Mouse (Mus musculus) cerebellum, postnatal 14 days (tissue): ENCODE measurements around the gene Mylk.
A peak's percentile ranks its signal among the peaks of the same experiment; 100 is the strongest.
"Not testable (repeated sequence)": the region's sequence is repeated elsewhere in the genome, so short reads cannot be mapped to it uniquely, and the experiment has no call there.

Source experiments
- DNase-seq, 2 experiments: peaks; one replicate each; pipeline ENCODE4 v3.0.0; 2021; ENCODE audit warnings: mixed read lengths in 2 of 2

Mylk gene

DNA sequence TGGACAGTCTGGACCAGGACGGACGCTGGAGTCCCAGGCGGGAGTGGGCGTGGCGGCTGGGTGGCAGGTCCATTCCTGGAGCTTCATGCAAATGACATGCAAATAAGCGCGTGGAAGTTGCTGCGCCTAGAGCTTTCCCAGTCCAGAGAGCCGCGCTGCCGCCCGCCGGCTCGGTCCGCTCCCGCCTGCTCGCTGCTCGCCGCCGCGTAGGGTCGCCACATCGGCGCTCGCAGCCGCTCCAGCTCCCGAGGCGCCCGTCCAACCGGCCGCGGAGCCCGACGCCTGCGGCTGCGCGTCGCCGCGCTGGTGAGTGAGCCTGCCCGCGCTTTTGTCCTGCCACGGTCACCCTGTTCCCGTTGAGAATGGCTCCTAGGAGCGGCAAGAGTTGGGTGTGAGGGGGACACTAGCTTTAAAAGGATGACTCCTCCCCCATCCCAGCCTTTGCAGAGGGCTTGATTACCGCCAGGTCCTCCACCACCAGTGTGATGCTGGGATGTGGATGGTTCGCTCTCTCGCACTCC is at the start of gene Mylk:
TSS of gene Mylk (plus strand) at position 146 of the 521 bp plus-strand sequence.
- DNase-seq, result peak; percentile 81 to 87

DNA sequence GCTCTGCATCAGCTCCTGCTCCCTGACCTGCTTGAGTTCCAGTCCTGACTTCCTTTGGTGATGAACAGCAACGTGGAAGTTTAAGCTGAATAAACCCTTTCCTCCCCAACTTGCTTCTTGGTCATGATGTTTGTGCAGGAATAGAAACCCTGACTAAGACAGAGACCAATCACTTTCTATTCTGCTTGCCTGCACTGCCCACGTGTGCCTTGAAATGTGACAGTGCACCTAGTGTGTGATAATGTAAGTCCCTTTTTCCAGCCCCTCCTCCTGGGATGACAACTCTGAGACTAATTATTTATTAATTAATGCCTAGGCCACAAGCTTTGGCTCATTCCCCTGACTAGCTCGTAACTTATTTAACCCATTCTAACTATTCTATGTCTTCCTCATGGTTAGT is 46.3 kb upstream of the Mylk start:
- not testable (repeated sequence) for DNase-seq

DNA sequence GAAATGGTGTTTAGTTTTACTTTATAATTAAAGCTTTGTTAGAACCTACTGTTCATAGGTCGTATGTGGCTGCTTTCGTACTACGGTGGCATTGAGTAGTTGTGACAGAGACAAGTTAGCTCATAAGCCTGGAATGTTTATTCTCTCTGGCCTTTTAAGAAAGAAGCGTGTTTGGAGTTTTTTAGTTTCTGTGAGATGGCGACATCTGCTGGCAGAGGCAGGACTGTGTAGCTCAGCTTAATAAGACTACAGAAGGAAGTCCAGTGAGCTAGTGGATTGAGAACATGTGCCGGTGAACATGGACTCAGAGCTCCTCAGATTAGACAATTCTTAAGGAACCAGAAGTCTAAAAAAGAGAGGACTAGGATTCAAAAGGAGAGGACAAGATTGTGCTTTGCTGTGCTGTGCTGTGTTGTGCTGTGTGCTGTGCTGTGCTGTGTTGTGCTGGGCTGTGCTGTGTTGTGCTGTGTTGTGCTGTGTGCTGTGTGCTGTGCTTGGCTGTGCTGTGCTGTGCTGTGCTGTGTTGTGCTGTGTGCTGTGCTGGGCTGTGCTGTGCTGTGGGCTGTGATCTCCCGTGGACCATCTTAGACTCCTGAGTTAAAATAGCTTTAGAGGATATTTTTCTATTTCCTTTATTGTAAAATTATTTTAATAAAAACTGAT is 44.7 kb upstream of the Mylk start:
- DNase-seq, result peak; percentile 80 to 81

DNA sequence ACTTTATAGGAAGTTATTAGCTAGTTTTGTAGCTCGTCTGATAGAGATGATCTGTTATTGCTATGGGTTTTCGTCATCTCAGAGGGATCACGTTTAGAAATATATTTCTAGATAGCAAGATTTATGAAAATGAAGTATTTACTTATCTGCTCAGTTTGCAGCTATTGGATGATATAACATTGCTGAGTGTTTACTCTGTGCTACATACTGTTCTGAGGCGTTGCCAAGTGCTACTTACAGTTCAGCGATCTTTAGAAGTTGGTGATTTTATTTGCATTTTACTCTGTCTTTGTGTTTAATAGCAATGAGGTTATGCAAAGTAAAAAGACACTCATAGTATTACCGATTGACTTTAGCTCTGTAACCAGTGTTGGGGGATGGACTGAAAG is 44.2 kb upstream of the Mylk start:
- DNase-seq, result no peak

- DNase-seq, result no peak
Observed at GRCm38 (mm10) chr16:34706019-34706418, 39.0 kb upstream of the Mylk start.

DNA sequence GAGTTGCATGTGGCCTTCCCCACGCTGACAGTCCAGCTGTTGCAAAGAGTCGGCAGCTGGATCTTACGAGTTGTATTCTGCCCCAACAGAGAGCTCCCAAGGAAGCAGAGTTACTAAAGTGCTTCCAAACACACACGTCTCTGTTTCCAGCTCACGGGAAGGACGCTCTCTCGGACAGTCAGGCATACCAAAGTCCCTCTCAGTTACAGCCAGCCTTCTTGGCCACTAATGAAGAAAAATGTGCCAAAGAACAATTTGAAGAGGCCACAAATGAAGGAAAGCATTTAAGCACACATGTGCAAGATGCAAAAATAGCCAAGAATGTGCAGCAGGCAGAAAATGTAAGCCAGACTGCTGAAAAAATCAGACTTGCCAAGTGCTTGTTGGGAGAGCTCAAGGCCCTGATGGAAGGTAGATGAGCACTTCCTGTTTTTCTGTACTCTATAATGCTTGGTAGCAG is 38.5 kb upstream of the Mylk start:
- DNase-seq, result no peak

- peak in 1 of 2 experiments; percentile 17 for DNase-seq
Observed at GRCm38 (mm10) chr16:34711481-34711880, 33.5 kb upstream of the Mylk start.

DNA sequence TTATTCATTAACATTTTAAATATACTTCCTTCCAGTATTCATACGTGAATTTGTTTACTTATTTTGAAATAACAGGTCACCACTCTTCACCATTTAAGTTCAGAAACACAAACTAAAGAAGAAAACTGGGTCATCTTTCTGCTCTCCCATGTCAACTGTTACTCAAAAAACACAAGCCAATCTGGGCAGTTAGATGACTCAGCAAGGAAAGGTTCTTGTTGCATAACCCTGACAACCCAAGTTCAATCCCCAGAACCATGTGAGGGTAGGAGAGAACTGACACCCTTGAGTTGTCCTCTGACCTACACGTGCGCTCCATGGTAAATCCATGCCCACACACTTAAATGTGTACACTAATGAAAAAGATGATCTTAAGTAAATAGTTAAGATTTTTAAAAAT is 19.9 kb upstream of the Mylk start:
- no peak for DNase-seq

DNA sequence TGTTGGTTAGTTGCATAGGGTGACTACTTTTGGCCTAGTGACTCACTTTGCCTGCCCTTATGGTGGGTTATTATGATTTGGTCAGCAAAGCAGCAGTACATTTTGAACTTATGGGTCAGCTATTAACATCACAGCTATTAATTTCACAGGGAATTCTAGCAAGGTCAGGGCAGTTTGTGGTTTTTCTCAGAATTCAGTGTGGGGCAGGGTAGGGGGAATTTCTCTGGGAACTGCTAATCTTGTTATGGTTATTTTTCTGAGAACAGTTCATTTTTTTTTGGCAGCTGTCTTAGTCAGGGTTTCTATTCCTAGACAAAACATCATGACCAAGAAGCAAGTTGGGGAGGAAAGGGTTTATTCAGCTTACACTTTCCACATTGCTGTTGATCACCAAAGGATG is 16.4 kb upstream of the Mylk start:
- DNase-seq, result not testable (repeated sequence)

GRCm38 (mm10) chr16:34729371-34729770 is 15.6 kb upstream of the Mylk start:
- no peak for DNase-seq

GRCm38 (mm10) chr16:34738656-34739233 is 6.3 kb upstream of the Mylk start:
- DNase-seq, result no peak

GRCm38 (mm10) chr16:34742930-34743329 is 2.1 kb upstream of the Mylk start:
- DNase-seq, result no peak

- DNase-seq, result no peak
Observed at GRCm38 (mm10) chr16:34748081-34748720, 3.2 kb downstream of the Mylk start.

DNA sequence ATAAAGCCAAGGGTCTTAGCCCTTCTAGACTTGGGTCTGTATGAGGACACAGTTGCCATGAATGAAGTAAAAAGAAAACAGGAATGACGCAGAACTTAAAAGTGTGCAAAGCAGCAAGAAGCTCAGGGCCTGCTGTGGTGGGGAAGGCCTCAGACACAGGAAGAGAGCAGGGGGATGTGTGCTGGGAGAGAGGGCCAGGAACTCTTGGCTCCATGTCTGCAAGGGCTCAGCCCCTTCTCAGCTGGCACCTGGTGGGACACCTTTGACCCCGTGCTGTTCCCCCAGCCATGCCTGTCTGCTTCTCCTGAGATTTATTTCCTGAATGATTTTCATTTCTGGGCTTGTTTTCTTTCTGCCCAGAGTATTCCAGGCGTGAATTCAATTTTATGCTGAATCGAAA is 4.5 kb downstream of the Mylk start:
- DNase-seq, result no peak

- no peak for DNase-seq
Observed at GRCm38 (mm10) chr16:34752026-34752425, 7.0 kb downstream of the Mylk start.

GRCm38 (mm10) chr16:34752977-34753376 is 8.0 kb downstream of the Mylk start:
- no peak for DNase-seq

GRCm38 (mm10) chr16:34756991-34757390 is 12.0 kb downstream of the Mylk start:
- no peak for DNase-seq

DNA sequence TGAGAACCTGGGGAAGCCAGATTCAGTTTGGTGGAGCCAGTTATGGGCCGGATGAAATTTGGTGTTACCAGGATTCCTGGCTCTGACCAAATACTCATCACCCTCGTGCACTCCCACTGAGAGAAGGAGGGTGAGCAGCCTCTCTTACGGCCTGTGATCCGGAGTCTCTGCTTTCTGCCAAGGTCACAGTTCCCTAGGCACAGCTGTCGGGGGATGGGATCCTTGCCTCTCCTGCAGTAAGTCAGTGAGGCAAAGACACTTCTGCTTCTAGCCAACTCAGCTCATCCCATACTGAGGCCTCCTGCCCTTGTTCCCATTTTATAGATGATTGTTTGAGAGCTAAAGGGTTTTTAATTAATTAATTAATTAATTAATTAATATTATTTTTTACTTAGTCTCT is 13.2 kb downstream of the Mylk start:
- no peak for DNase-seq

DNA sequence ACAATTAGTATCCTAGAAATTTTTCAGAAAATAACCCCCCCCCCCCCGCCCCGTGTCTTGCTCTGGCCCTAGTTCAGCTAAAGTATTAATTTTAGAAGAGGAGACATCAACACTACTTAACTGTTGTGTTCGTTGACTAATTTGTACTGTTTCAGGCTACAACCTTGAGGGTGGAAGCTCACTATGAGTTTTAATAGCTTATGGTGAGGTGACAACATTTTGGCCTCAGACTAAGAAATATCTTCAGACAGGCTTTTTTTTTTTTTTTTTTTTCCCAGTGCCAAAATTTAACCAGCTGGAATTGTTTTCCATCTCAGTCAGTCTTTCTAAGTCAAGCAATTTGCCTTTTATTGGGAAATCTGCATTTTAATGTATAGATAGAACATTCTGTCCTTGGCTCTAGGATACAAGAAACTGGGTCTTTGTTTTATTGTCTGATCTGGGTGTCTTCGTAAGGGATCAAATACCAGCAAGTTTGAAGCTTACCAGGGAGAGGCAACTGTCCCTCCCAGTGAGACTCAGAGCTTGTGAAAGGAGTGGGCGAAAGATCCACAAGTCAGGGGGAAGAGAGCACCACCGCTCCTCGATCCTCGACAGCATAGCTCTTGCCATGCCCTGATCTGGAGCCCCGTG is 19.1 kb downstream of the Mylk start:
- no peak for DNase-seq

- no peak for DNase-seq
Observed at GRCm38 (mm10) chr16:34765666-34766065, 20.7 kb downstream of the Mylk start.

DNA sequence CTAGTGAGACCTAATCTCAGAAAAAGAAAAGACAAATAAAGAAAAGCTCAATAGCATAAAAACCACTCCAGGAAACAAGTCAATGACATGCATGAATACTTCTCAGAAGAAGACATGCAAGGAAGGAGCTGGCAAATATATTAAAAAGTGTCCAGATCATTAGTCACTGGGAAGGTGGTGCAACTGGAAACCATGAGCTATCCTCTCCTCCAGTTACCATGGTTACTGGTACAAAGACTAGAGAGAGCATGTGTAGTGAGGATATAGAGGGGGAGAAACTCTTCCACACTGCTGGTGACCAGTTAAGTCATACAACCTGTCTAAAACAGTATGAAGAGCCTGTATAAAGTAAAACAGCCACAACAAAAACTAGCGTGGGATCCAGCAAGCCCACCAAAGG is 21.2 kb downstream of the Mylk start:
- DNase-seq, result no peak

GRCm38 (mm10) chr16:34767443-34767842 is 22.4 kb downstream of the Mylk start:
- no peak for DNase-seq

DNA sequence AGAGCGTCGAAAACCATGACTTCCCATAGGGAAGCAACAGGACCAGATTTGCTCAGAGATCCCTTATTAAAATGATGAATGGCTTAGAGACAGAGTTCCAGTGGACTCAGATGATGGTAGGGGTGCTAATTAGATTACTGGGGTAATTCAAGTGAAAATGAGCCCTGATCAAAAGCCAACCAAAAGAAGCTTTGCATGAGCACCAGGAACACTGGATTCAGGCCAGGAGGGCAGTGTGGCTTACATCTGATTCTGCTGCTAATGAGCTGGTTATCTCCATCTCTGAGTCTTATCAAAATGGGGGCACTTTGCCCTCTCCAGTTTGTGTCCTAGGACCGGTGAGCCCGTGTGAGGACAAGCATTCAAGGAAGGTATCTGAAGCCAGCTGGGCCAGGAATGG is 23.4 kb downstream of the Mylk start:
- peak; percentile 38 to 52 for DNase-seq

DNA sequence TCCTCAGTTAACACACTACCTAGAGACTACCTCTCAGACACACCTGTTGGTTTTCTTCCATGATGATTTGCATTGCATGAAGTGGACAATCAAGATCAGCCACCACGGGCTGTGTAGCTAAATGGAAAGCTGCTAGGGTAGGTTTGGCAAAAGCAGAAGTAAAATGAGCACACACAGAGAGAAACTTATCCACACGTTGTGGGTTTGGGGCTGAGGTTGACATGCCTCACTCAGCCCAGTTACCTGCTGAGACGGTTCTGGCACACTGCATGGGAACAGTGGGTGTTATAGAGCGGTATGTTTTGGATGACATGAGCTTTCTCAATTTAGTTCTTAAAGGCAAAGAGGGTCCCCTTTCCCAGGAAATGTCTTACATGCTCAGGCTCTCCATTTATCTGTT is 25.1 kb downstream of the Mylk start:
- DNase-seq, result no peak
